Mouse (Mus musculus) thymus, postnatal 25 days (tissue): ENCODE measurements at regions not wholly inside any gene's neighbourhood (a gene's known extent, or its start where the extent isn't known, plus 50 kb on each side); places are given as distances from the start of the nearest gene placed in this dataset.

Experiments
- DNase-seq: peaks from one replicate; pipeline ENCODE4 v3.0.0; 2022

DNA sequence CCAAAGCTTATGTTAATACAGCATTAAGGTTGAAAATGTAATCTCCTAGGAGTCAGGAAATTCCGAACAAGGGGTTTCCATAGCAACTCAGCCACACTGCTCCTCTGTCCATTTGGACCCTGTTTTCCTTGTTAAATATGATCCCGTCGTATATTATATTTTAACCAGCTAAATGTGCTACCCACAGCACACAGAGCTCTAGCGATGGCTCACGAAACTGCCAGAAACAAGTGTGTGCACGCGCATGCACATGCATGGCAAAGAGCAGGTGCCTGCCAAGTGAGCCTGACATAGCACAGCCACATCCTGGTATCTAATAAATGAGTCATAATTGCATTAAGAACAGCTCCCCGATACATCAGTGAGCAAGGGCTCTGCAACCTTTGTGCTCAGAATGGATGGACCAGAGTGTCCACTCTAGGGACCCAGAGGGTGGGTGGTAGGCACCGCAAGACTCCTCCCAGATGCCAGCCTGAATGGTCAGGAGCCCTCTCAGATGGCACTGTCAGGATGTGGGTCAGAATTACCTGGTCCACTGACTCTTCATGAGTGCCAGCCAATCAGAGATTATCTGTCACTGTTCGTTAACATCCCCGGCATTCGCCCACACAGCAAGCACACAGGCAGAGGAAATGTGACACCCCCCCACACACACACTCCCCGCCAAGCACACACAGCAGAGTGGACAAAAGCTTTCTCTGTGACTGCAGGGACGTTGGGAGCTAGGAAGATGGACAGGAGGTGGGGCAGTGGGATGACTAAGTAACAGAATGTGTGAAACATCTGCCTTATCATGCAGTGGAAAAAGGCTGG lies 272.8 kb upstream of the Zmiz1 start:
- no peak for DNase-seq

DNA sequence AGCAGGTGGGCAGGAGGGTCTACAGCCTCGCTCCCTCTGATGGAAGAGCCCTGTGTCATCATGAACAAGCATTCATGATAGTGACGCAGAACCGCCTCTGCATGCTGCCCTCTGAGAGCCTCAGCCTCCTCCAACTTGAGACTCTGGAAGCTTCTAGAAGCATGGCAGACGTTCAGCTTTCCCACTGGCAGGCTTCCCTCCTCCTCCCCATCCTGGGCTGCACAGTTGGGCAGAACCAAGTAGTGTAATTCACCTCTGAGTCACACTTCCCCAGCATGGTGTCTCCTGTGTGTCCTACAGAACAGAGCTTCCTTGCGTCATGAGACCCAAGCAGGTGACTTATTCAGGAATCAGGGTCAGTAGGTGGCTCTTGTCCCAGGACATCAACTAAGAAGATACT lies 271.3 kb upstream of the Zmiz1 start:
- DNase-seq = no peak

DNA sequence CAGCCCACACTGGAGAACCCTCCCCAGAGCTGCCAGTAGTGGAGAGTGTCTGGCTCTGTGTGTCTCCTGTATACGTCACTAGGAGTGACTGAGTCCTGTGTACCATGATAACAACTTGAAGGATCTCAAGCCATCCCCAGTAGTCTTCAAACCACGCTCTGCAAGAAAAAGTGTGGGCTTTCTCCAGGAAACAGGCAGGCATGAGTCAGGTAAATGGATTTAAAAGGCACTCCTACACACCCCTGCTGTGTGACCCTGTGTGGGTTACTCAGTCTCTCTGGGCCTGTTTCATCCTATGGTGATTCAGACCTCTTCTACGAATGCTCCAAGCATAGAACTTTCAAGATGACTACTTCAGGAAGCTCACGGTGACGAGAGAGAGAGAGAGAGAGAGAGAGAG lies 269.7 kb upstream of the Zmiz1 start:
- no peak for DNase-seq

DNA sequence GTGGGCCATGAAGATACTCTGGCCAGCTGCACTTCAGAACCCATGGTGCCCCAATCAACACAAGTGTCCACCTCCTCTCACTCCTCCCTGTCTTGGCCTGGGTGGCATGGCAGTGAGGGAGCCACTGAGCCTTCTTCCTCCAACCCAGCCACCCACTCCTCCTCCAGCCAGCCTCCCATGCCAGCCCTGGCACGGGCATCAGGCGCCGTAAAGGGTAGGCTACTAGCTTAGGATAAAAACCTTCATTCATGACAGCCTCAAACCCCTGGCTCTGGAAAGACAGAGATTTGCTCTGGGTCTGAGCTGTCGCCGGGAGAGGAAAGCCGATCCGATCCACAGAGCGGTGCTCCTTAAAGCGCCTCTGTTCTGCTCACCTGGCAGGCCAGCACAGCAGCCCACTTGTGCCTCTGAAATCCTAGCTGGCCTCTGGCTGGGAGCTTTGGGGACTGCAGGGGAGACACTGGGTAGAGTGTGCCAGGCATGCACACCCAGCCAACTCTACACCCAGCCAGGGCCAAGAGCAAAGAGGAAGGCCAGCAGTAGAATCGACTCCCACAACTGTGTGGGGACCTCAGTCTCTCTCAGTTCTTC lies 268.2 kb upstream of the Zmiz1 start:
- DNase-seq = no peak

DNA sequence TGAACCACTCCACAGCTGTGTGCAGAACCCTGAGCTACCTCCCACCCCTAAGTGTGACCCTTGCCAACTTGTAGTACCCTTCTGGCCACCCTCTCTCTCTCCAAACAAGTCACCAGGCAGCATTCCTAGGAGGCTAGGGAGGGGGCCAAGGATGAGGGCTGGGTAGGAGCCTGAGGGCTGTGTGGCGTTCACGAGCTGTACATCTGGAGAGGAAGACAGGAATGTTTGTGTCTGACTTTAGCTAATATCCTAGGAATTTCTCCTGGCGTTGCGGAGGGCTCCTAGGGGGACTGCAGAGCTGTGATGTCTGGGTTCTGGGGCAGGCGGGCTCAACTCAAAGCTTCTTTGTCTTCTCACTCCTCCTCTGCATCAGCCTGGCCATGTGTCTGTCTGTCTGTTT lies 262.2 kb upstream of the Zmiz1 start:
- DNase-seq = no peak

DNA sequence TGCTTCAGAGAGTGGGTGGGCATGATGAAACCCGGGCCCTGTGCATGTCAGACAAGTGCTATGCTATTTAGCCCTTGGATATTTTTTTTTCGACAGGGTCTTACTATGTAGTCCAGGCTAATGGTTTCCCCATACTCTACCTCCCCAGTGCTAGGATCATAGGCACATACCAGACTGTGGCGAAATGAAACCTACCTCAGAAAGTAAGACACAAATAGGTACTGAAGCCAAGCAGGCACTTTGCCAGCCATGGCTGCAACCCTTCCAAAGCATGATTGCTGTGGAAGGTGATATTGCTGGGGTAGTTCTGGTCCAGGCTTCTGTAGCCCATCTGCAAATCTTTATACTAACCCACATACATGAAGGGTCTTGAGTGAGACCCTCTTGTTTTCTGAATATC lies 259.1 kb upstream of the Zmiz1 start:
- DNase-seq = no peak

DNA sequence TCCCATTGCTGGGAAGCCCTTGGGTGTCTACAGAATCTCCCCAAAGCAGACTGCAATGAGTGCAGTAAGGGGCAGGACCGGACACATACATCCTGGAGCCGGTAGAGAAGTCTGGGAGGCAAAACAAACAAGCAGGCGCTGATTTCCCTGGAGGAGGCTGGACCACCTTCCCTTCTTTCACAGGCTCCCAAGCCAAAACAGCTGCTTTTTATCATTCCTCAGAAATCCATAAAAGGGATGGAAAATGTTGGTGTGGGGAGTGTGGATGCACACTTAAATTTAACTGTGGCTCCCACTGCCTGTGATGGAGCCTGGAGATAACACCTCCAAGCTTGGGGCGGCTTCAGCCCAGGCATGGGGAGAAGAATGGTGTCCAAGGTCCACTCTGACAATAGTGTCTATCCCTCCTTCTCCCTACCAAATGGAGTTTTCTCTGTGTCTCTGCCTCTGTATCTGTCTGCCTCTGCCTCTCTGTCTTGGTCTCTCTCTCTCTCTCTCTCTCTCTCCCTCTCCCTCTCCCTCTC lies 258.3 kb upstream of the Zmiz1 start:
- no peak for DNase-seq

DNA sequence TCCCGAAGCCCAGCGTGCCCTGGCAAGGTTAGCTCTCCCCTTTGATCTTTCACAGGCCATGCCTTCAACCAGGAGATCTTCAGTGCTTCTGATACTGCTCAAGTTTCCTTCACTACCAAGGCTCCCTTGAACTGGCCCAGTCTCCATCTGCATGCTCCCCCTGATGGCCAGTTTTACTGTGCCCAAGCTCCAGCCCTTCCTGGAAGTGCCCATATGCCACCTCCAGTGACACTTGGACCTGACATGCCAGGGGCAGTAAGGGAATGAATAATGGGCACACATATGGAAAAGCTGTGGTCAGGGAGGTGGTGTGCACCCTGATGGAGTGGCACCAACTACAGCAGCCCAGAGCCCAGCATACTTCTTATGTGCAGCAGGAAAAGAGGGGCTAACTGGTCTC lies 256.7 kb upstream of the Zmiz1 start:
- no peak for DNase-seq

DNA sequence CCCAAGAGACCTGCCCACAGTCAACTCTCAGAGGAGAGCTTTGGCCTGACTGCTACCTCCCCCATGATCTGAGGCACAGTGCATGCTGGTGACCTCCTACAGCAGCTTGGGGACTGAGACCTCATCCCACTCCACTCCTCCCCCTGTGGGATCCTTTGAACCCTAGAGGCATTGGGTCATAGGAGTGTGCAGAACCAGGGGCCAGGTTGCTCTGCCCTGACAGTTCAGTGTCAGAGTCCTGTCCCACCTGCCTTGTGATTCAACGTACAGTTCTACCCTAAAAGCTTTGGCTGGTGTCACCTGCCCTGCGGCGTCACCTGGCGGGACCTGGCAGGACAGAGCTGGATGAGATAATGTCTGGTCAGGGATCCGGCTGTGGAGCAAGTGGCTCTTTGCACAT lies 254.9 kb upstream of the Zmiz1 start:
- no peak for DNase-seq

DNA sequence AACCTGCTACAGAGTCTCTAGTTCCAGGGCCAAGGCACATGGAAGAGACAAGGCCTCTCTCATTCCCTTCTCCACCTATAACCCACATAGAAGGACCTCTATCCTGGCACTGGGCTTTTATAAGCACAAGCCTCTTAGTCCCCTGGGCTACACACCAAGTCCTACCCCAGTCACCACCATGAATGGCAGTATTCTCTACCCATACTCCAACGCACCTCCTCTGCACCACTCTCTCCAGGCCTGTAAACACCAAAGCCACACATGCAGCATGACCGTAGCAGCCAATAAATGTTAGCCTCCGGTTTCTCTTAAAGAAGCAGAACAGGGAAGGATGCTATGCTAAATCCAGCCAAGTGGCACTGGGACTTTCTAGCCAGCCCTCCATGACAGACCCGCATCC lies 252.1 kb upstream of the Zmiz1 start:
- DNase-seq = no peak

DNA sequence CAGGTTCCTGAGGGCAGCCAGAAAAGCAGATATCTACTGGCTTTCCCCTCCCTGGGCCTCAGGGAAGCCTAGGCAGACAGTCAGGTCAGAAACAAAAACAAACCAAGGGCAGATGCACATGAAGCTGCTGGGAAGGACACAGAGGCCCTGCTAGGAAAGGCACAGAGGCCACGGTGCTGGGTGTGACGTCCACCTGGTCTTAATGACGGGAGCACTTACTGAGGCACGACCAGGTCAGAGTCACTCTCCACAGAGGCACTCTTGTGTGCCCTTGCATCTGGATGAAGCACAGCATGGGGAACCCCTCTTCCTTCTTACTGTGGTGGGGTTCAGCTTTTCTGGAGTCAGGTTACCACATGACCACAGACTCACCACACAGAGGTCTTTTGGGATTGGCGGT lies 251.6 kb upstream of the Zmiz1 start:
- DNase-seq = no peak

DNA sequence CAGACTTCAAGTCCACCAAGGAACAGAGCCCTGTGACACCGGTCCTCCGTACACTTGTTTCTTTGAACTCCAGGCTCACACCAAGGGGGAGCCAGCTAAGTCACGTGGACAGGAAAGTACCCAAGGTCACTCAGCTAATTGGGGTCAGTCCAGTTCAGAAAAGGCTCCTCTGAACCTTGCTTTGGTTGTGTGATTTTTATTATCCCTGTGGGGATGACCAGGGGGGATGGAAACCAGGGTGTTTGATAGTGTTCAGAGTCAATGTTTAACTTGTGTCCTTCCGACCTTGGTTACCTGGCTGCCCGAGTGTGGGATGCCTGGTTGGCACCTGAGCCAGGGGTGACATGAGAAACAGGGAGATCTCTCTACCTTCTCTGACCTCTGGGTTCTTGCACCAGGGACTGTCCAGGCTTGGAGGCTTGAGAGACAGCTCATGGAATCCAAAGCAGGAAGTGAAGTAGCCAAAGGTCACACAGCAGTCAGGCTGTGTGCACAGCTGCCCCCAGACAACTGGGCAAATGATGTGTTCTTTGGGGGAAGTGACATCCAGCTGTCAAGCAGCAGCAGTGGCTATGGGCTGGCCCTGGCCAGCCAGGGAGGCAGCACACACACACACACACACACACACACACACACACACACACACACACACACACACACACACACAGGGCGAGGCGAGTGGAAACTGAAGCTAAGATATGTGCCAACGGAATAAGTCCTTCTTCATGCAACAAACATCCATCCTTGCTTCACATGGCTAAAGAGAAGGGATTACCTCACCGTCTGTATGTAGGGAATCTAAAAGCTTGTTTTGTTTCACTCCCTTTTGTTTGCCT lies 250.5 kb upstream of the Zmiz1 start:
- no peak for DNase-seq

DNA sequence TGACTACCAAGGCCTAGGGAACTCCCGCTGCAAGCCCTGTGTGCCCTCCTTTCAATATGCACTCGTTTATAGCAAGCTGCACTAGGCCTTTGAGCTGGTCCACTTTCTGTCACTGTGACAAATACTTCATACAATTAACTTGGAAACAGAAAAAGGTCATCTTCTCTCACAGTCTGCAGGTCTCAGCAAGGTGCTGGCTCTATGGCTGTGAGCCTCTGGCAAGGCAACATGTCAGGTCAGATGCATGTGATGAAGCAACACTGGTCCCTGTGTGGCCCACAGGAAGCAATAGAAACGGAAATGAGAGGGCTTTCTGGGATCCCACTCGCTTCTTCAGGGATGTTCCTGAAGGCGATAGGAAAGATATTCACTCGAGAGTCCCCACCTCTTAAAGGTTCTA lies 245.9 kb upstream of the Zmiz1 start:
- no peak for DNase-seq

DNA sequence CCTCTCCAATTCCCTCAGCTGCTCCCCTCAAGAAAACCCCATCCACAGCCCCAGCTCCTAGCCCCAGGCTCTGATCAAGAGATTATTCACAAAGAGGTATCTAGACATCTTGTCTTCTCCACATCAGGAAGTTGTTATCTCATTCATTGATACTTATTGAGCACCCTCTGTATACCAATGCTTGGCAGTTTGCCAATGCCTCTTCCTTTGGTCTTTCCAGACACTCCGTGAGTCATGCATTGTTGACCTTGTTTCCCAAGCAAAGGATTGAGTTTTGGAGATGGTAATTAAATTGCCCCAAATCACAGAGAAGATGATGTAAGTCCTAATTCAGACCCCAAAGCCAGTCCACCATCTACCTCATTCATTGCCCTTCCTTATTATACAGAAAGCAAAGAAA lies 235.9 kb upstream of the Zmiz1 start:
- DNase-seq = no peak

DNA sequence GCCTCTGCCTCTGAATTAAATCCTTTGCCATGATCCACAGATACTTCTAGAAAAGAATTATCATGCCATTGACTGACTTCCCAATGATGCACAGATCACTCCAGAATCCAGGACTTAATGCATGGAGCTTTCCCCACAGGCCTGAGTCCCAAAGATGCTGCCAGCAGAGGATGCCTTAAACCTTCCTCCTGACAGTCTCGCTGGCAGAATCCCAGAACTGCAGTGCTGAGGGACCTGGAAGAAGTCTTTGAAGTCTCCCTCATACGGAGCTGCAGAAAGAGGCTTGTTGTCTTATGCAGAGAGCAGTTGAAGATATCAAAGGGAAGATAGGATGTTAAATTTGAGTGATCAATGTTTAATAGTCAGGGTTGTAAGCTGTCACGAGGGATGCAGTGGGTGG lies 233.8 kb upstream of the Zmiz1 start:
- DNase-seq = no peak

DNA sequence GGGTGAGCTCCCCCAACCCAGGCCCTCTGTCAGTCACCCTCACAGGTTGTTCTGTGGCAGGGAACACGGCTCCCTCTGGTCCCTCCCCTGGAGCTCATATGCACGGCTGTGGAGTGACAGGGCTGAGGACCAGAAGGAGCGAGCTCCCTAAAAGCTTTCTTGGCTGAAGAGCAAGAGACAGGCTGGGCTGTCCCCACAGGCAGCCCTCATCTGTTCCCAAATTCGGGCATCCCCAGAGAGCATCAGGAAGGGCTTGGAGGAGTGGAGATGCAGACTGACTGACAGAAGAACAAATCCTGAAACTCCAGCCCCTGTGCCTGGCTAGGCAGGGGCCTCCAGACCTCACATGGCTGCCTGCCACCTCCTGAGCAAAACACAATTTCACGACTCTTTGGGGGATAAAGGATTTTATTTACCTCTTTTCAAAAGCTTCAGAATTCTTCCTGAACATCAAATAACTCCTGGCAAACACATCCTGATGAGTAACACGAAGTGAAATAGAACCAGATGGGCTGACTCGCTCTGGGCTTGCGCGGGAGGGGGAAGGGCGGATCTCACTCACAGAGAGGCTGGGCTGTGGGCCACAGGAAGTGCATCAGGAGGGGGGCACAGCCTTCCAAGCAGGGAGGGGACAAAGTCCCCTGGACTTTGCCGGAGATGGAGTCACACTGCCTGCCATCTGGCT lies 232.7 kb upstream of the Zmiz1 start:
- DNase-seq = peak; percentile 43

DNA sequence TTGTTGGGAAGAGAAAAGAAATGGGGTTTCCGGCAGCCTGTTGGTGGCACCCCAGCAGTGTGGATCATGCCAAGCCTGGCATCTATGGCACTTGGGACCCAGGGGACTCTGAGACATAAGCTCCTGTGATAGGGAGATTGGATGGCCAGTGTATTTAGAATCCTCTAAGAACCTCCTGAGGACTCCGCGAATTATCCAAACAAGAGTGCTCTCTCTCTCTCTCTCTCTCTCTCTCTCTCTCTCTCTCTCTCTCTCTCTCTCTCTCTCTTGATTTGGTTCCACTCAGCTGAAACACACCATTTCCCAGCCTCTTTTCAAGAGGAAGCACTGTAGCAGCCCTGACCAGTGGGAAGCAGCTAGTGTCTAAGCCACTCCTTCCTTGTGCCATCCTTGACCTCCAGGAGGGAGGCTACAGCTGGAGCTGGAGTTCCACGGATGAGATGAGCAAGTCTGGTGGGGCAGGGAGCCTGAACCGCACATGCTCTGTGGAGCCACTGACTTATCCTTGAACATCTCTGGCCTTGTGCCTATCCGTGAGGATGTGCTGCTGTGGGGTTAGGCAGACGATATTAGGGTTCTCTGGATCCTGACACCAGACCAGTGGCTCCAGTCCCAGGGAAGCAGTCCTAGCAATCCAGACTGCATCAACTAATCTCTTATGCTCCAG lies 232.0 kb upstream of the Zmiz1 start:
- no peak for DNase-seq

DNA sequence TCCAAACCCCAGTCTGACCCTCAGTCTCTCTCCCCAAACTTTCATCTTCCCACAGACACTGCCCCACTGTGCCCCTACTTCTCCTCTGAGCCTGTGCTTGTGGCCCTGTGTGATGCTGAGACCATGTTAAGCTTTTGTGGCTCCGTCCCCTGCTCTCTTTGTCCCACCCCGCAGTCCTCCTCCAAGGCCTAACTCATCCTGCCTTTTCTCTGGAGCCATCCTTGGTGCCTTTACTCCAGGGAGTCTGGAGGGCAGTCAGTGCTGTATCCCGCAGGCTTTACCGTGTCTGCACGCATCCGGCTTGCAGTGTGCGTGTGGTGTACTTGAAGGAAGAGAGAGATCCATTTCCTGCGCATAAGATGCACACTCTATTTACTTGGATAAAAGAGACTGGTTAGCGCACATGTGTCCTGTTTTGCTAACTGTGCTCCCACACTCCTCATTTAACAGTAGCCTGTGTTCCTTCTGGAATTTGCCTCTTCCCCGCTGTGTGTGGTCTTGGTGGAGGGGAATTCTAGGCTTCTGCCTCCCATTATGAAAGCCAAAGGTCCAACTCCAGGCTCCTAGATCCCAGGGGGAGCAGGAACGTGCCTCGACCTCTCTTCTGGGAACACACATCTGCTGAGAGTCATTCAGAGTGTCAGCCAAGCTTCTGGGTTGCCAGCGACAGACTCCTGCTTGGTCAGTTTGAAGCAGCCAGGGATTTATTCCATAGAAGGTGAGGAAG lies 230.5 kb upstream of the Zmiz1 start:
- no peak for DNase-seq

DNA sequence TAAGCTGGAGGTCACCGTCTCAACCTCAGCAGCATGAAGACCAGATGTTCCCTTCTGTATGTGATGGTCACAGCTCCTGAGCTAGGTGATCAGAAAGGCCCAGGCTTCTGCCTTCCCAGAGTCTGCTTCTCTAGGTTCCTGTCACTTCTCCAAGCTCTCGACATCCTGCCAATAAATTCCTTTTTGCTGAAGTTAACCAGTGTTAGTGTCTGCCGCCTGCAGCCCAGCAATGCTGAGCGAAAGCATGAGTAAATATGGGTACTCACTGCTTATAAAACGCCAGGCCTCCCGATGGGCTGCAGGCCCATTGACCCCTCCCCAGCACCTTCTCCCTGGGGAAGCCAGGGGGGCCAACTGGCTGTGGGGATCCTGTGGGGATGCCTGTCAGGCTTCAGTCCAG lies 229.4 kb upstream of the Zmiz1 start:
- no peak for DNase-seq

DNA sequence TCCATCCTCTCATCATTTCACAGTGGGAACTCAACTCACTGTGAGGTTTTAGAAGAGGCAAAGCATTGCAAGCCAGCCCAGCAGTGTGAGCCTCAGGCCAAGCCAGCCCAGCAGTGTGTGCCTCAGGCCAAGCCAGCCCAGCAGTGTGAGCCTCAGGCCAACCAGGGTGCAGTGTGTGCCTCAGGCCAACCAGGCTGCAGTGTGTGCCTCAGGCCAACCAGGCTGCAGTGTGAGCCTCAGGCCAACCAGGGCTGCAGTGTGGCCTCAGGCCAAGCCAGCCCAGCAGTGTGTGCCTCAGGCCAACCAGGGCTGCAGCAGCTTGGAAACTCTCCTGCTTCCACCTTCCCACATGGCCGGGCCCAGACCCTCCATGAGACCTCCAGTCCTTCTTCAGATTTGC lies 227.1 kb upstream of the Zmiz1 start:
- no peak for DNase-seq

DNA sequence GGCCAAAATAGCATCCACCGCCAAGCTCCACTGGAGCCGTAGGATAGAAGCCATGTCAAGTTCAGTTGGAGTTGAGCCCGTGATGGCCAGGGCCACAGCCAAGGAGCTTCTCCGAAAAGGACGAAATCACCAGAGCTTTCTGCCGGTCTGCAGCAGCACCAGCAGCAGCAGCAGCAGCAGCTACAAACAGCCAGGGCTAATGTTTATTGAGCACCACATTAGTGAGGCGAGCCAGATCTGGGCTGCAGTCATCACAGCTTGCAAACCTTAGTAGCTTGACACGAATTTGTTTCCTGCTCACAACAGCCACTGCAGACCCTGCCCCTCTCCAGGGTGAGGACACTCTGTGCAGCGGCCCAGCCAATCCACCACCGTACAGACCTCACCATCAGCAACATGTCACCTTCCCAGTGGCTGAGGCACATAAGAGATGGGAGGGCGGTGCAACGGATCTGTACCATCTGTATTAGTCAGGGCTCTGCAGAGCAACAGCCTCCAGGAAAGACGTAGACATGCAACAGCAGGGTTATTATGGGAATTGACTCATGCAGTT lies 222.5 kb upstream of the Zmiz1 start:
- no peak for DNase-seq
